Mouse (Mus musculus) c-Kit-positive CD71-positive TER-119-negative erythroid progenitor cells, embryonic 14.5 days (primary cell): ENCODE measurements at regions not wholly inside any gene's neighbourhood (a gene's known extent, or its start where the extent isn't known, plus 50 kb on each side); places are given as distances from the start of the nearest gene placed in this dataset.

Source experiments
- DNase-seq: peaks from one replicate; pipeline ENCODE4 v3.0.0-alpha.2; 2013; ENCODE audit warnings: low read depth

DNA sequence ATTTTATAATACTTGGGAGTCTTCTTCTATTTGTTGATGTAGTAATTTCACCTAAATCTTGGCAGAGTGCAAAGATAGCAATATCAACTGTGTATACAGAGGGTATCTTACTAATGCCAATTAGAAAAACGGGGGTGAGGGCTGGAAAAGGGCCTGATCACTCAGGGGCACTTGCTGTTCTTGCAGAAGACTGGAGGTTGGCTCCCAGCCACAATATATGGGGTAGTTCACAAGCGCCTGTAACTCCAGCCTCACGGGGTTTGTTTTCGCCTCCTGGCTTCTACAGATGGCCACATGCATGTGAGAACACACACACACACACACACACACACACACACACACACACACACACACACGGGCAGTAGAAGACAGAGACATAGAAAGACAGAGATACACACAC lies 185.7 kb downstream of the Plk2 start:
- DNase-seq = no peak

GRCm38 (mm10) chr13:110584765-110585164 lies 189.9 kb downstream of the Plk2 start:
- DNase-seq = no peak

DNA sequence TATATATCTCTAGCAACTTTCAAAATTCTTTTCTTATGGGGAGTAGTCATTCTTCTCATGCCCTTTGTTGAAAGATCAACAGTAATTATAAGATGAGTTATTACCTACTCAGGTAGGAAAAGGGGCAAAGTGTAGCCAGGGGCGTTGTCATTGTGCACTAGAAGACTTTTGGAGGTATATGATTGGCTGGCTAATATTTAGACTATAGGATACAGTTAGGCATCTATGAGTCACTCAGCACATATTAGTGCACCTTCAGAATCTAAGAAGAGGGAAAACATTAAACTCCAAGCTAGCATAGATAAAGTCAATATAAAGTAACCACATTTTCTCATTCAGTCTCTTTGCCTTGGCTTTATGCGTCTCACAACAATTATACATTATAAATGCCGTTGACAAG lies 199.8 kb downstream of the Plk2 start:
- DNase-seq = no peak

- no peak for DNase-seq
These were observed 204.8 kb downstream of the Plk2 start for GRCm38 (mm10) chr13:110599666-110600065.

GRCm38 (mm10) chr13:110600377-110600776 lies 205.5 kb downstream of the Plk2 start:
- no peak for DNase-seq

DNA sequence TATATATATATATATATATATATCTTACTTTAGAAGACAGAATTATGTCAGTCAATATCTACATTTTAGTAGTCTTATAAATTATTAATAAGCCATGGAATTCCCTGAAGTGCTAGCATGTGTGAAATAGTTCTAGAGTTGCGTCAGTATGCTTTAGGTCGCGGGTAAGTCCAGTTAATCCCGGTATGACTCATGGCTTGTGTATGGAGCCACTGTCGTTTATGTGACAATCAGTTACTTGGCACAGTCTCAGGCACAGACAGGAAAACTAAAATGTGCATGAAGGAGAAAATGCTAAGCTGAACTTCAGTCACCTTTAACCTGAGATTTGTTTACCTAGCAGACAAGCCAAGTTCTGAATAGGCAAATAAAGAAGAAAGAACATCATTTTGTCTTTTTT lies 206.5 kb downstream of the Plk2 start:
- DNase-seq = no peak

- no peak for DNase-seq
These were observed 207.0 kb downstream of the Plk2 start for GRCm38 (mm10) chr13:110601840-110602239.

DNA sequence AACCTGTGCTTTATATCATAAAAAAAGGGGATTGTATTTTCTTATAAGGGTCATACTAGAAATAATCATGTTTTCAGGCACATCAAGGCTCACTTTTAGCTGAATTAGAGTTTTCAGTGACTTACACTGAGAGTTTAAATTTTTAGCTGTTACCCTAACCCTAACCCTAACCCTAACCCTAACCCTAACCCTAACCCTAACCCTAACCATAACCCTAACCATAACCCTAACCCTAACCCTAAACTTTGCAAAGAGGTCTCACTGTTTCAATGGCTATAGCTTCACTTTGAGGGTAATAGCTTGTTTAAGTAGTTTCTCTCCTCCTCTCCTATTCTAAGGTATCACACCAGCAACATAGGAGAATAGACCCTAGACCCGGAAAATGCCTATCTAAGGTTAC lies 208.0 kb downstream of the Plk2 start:
- DNase-seq = no peak

GRCm38 (mm10) chr13:110619010-110619409 lies 224.2 kb downstream of the Plk2 start:
- no peak for DNase-seq

- no peak for DNase-seq
These were observed 232.3 kb downstream of the Plk2 start for GRCm38 (mm10) chr13:110627136-110627535.

DNA sequence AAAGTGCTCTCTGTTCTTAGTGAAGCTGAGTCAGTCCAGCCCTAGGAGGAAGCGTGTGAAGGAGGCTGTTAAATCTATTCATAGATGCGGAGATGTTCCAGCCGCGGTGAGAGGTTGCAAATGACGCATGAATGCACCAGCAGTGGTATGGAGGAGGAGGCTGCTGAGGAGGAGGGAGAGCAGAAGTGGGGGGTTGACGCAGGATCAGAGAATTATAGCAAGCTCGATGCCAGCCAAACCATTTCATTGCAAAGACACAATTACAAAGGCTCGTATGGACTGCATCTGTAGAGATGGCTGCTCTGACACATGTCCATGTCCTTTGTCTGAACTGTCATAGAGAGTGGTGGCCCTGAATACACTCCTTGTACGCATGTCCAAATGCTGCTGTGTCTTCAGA lies 232.9 kb downstream of the Plk2 start:
- no peak for DNase-seq

DNA sequence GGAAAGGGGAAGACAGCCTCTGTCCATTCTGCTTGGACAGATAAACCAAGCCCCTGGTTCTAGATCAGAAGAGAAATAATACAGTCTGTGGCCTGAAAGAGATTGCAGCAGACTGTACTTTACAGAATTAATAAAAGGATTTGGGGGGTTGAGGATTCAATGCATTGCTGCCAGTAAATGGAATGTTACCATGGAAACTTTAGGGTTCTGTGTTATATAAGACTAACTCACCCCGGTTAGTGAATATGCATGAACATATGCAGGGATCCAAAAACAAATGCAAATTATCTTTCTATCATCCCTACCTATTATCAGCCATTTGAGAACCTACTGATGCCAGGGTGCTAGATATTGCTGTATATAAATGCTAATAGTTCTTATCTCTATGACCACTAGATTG lies 233.4 kb downstream of the Plk2 start:
- DNase-seq = no peak

DNA sequence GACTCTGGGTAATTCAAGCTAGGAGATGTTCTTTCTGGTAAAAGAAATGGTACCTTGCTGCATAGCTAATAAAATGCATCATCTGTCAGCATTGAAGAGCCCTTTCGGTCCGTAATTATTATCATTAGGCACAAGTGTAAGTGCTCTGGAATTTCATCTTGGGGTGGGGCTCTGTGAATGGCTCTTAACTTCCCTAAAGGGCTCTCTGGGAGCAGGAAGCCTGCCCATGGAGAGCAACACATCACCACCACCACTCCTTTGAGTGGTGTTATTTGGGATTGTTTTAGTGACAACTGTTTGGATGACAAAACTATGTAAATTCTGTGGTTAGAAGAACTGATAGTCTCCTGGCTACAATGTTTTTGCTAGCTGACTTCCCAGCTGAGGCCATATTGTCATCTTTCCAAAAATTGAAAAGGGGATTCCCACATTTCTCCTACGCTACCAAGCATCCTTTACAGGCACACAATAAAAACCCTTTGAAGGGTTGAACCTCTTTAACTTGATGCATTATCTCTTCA lies 238.5 kb downstream of the Plk2 start:
- no peak for DNase-seq

- DNase-seq = no peak
These were observed 239.1 kb downstream of the Plk2 start for GRCm38 (mm10) chr13:110633899-110634298.

DNA sequence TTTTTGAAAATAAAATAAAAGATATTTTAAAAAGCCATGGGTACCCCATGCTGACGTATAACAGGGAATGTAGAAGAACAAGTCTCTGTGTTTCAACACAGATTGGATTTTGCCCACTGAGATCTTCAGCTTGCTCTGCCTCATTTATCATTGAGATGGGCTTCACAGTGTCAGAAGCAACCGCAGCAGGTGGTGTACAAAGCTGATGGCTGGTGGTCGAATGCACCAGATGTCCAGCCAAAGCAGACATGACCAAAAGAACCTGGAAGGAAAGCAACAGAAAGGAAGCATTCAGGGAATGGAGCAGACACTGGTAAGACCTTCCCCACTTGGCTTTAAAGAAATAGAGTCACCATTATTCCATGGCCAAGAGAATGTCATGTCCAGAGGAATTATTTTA lies 247.9 kb downstream of the Plk2 start:
- DNase-seq = no peak

DNA sequence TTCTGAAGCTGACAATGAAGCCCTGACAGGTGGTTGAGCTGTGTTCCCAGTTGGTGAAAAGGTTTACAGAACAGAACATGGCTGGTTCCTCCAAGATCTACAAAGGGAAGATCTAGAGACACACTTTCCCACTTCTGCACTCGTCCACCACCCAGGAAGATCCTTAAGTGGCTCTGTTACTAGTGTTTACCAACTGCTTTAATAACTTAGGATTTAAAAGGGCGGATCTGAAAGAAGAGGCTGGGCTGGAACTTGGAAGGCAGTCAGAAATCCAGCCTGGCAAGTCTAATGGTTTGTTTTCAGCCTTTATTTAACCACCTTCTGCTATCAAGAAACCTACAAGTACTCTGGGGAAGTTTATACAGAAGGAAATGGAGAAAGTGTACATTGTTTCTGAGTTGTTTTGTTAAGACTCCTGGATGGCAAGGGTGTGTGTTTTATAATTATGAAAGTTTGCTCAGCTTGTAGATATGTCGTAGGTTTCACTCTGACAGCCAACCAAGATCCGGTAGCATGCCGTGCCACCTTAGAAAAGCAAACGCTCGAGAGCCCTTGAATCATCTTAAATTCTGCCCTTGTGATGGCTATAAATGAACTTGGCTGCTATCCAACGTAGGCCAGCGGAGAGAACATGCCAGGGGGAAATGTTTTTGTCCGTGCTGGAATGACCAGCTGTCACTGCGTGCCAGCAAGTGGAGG lies 248.5 kb downstream of the Plk2 start:
- DNase-seq = no peak

- DNase-seq = no peak
These were observed 249.0 kb downstream of the Plk2 start for GRCm38 (mm10) chr13:110643897-110644213.

- DNase-seq = no peak
These were observed 254.5 kb downstream of the Plk2 start for GRCm38 (mm10) chr13:110649378-110649777.

DNA sequence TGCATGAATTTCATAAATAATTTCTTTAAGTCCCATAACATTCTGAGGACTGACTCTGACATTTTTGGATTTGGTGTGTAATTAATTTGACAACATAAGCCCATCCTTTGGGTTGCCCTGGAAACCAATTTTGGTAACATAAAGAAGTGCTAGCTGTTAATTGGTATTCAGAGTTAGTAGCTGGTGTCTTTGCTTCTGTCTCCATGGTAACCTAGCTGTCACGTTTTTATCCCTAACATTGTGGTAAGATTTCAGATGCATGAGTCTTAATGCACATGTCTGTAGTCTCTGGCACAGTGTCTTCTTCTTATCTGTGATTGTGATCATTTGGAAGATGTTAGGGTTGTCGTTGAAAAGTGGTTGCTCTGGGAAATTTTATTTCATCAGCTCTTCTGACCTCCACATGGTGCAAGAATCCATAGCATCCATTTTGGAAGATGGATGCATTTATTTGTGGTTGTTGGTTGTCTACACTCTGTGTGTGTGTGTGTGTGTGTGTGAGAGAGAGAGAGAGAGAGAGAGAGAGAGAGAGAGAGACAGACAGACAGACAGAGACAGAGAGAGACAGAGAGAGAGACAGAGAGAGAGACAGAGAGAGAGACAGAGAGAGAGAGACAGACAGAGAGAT lies 255.1 kb downstream of the Plk2 start:
- DNase-seq = no peak

DNA sequence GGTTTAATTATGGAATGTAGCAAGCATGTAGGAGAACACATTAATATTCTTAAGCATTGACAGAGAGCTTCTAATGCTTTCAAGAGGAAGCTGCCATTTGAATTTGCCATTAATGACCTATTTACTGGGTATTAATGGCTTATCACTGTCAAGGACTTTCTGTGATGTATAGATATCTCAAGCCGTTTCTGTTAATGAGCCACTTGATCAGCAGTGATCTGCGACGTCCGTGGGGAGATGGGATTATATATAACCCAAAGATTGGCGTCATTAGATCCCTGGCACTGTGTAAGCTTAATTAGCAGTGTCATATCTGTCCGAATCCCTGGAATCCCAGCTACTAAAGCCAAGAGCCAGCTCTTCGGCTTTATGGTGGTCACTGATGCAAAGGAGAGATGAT lies 257.4 kb downstream of the Plk2 start:
- DNase-seq = no peak

DNA sequence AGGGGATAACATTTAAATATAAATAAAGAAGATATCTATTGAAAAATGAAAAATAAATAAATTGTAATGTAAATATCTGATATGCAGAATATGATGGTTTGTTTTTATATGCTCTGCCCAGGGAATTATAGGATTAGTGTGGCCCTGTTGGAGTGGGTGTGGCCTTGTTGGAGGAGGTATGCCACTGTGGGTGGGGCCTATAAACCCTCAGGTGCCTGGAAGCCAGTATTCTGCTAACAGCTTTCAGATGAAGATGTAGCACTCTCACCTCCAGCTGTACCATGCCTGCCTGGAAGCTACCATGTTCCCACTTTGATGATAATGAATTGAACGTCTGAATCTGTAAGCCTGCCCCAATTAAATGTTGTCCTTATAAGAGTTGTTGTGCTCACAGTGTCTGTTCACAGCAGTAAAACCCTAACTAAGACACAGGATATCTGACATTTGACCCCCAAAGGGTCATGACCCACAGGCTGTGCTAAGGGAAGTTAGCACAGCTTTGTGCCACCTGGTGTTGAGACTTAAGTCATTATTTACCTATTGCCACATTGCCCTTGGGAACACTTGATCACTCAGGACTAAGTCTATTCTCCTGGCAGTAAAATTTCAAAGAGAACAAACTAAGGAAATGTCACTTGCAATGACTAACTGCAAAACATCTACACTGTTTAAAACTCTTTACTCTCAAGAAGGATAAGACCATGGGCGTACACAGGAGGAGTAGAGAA lies 270.4 kb downstream of the Plk2 start:
- DNase-seq = no peak

GRCm38 (mm10) chr13:110667276-110667956 lies 272.6 kb downstream of the Plk2 start:
- no peak for DNase-seq

GRCm38 (mm10) chr13:110673536-110673935 lies 278.7 kb downstream of the Plk2 start:
- DNase-seq = no peak
